Mouse (Mus musculus) hindbrain, postnatal 0 days (tissue): Measurements from ENCODE around the gene Dhrs9. TPM values are rescaled to one million over a fixed set of nuclear protein-coding genes. Genes with fewer than 3 reads are reported as not detected.

ENCODE experiments used
- ATAC-seq: fragments of 200-750 bp; cut with Nextera tagmentation; 2 replicates; pipeline ENCODE4 v1.8.0; 2017; ENCODE audit warnings: mild to moderate bottlenecking, moderate TSS enrichment, moderate library complexity
- DNase-seq: peaks from one replicate; pipeline ENCODE4 v3.0.0-alpha.2; 2015; ENCODE audit warnings: low spot score
- H3K27ac ChIP-seq: fragments of 300-500 bp; sonication (generic); 2 replicates; pipeline ENCODE4 v1.5.1; 2014; ENCODE audit warnings: mild to moderate bottlenecking
- H3K27me3 ChIP-seq: fragments of 300-500 bp; sonication (generic); 2 replicates; pipeline ENCODE4 v1.6.1; 2014; ENCODE audit warnings: low read length, mixed read lengths; ENCODE audit not compliant: insufficient read depth
- H3K36me3 ChIP-seq: fragments of 300-500 bp; sonication (generic); 2 replicates; pipeline ENCODE4 v1.6.1; 2014; ENCODE audit warnings: low read length, mixed read lengths; ENCODE audit not compliant: insufficient read depth
- H3K4me1 ChIP-seq: fragments of 300-500 bp; sonication (generic); 2 replicates; pipeline ENCODE4 v1.6.1; 2014; ENCODE audit warnings: antibody characterized with exemption, low read length, mixed read lengths; ENCODE audit not compliant: insufficient read depth
- H3K4me2 ChIP-seq: fragments of 300-500 bp; sonication (generic); 2 replicates; pipeline ENCODE4 v1.6.1; 2014; ENCODE audit warnings: low read depth, mild to moderate bottlenecking, low read length, moderate library complexity, mixed read lengths
- H3K4me3 ChIP-seq: fragments of 300-500 bp; sonication (generic); 2 replicates; pipeline ENCODE4 v1.5.1; 2014; ENCODE audit warnings: low read length
- H3K9ac ChIP-seq: fragments of 300-500 bp; sonication (generic); replicated peaks from 2 replicates; pipeline ENCODE4 v1.6.1; 2014; ENCODE audit warnings: mild to moderate bottlenecking, low read length, moderate library complexity, mixed read lengths
- H3K9me3 ChIP-seq: fragments of 300-500 bp; sonication (generic); 2 replicates; pipeline ENCODE4 v1.6.1; 2016; ENCODE audit warnings: low read length, mixed read lengths
- CTCF ChIP-seq: IDR thresholded peaks from 2 replicates; pipeline ENCODE4 v1.5.1; 2016; ENCODE audit warnings: antibody characterized with exemption, control low read depth, low read depth
- WGBS: fragments of 180-500 bp; shearing (Covaris S2); extraction: QIAGEN DNeasy Blood & Tissue Kit; methylation state at CpG from one replicate; pipeline ENCODE4 v1.1.7; 2014; 5-methylcytosine and 5-hydroxymethylcytosine counted together
- polyA plus RNA-seq: library from polyadenylated mRNA; unstranded; fragments of >200 nt; fragmentation: Nextera tagmentation; extraction: Ambion mirVana; gene quantifications from 2 replicates; pipeline ENCODE4 v1.2.1, GENCODE M21; 2015
- total RNA-seq: library from RNA; depleted of rRNA; stranded (reverse); fragments of >200 nt; gene quantifications from 2 replicates; pipeline ENCODE4 v1.2.3, GENCODE M21; 2014; rRNA removed

Dhrs9 gene
- total and polyA plus RNA-seq, 2 experiments from 2014 or later = not detected

- H3K9me3 ChIP-seq = no peaks in the 10 kb centered on the region
- ATAC-seq = no peak
- H3K4me3 ChIP-seq = no peak overlapping the region
- H3K27ac ChIP-seq = no peak overlapping the region
- no peaks in the 10 kb centered on the region for H3K27me3 ChIP-seq
- no peaks in the 10 kb centered on the region for H3K36me3 ChIP-seq
- H3K9ac ChIP-seq = no peak overlapping the region
- no peak overlapping the region for H3K4me2 ChIP-seq
- H3K4me1 ChIP-seq = no peaks in the 10 kb centered on the region
- no peak for DNase-seq
- no peak for TF ChIP-seq CTCF
- 91% methylated on average over 4 of the region's 4 CpGs for WGBS
Observed at GRCm38 (mm10) chr2:69448581-69448980, 68.3 kb downstream of the Dhrs9 start.

GRCm38 (mm10) chr2:69451128-69451527 is 70.9 kb downstream of the Dhrs9 start:
- no peaks in the 10 kb centered on the region for H3K4me1 ChIP-seq
- no peaks in the 10 kb centered on the region for H3K27me3 ChIP-seq
- TF ChIP-seq CTCF = no peak
- ATAC-seq = no peak
- 88% methylated on average over 5 of the region's 5 CpGs for WGBS
- DNase-seq = no peak
- no peak overlapping the region for H3K9ac ChIP-seq
- H3K4me3 ChIP-seq = no peak overlapping the region
- H3K36me3 ChIP-seq = no peaks in the 10 kb centered on the region
- H3K4me2 ChIP-seq = no peak overlapping the region
- H3K27ac ChIP-seq = no peak overlapping the region
- H3K9me3 ChIP-seq = no peaks in the 10 kb centered on the region

Other genes starting within 250 kb of the Dhrs9 start
- gene Nostrin, start 244.6 kb upstream of the Dhrs9 start, total RNA-seq = 1.9 and 4.5 TPM in 2 replicates
- gene Nostrin, start 244.6 kb upstream of the Dhrs9 start, polyA plus RNA-seq = 2.3 and 2.5 TPM in 2 replicates
- 15.1 and 17.7 TPM in 2 replicates for gene Spc25, start 174.3 kb upstream of the Dhrs9 start, total RNA-seq
- gene Spc25, start 174.3 kb upstream of the Dhrs9 start, polyA plus RNA-seq = 36.9 and 42.1 TPM in 2 replicates
- 0.37 TPM in 1 of 2 replicates, not detected in the other for gene G6pc2, start 169.4 kb upstream of the Dhrs9 start, total RNA-seq
- gene G6pc2, start 169.4 kb upstream of the Dhrs9 start, polyA plus RNA-seq = 0.42 and 0.65 TPM in 2 replicates
- gene Abcb11, start 37.8 kb upstream of the Dhrs9 start, total RNA-seq = not detected in 2 replicates
- 0.10 TPM in 1 of 2 replicates, not detected in the other for gene Abcb11, start 37.8 kb upstream of the Dhrs9 start, polyA plus RNA-seq
- gene Lrp2, start 205.6 kb downstream of the Dhrs9 start, total RNA-seq = 3.9 and 5.4 TPM in 2 replicates
- 0.46 and 0.48 TPM in 2 replicates for gene Lrp2, start 205.6 kb downstream of the Dhrs9 start, polyA plus RNA-seq